ENCODE assay signal across 9 mouse cellular contexts in genomic region chr5:105925568-105926255, GRCm38 (mm10). TPM values are rescaled to one million over a fixed set of nuclear protein-coding genes. Genes with fewer than 3 reads are reported as not detected.
DNase-seq lines count a peak whose midpoint lies in the region; ATAC-seq and TF ChIP-seq lines count a peak whose summit lies in the region.
"Had no signal": no experiment of that assay in that cellular context is flagged by ENCODE, and none has a peak within 500 bp of the region (broad histone marks: within the 10 kb centered on the region; RNA-seq: fewer than 3 reads in every experiment).

No protein-coding gene starts in this region.

- H3K9ac ChIP-seq in heart, embryonic 12.5 days: no peak overlapping the region
- no peak overlapping the region for H3K9ac ChIP-seq in hindbrain, embryonic 15.5 days
- H3K9ac ChIP-seq: heart, embryonic 13.5 days had no signal

- intact Hi-C loops in heart, postnatal 25 days (cut with DNase I): loop anchor here (2.0 to 5.0 kb wide), 2 partner anchors 147 to 877 kb away; no protein-coding TSS in a partner anchor

- peaks cover 32% of the 10 kb centered on the region for H3K36me3 ChIP-seq in heart, embryonic 12.5 days
- no peaks in the 10 kb centered on the region for H3K36me3 ChIP-seq in thymus, adult 2 months (ENCODE audit: control insufficient read depth, insufficient read depth, low read length)
- H3K36me3 ChIP-seq in hindbrain, embryonic 15.5 days: peaks cover 2% of the 10 kb centered on the region; the same call in 1 of the 2 replicates

- 0 out of 2 replicates have a peak, but pooled peaks cover 3% of the 10 kb centered on the region for H3K9me3 ChIP-seq in heart, embryonic 12.5 days (replicated peaks)
- H3K9me3 ChIP-seq in hindbrain, embryonic 15.5 days: no peaks in the 10 kb centered on the region
- H3K9me3 ChIP-seq: heart, embryonic 13.5 days had no signal

- H3K27me3 ChIP-seq in heart, embryonic 12.5 days (replicated peaks): no peaks in the 10 kb centered on the region
- no peaks in the 10 kb centered on the region for H3K27me3 ChIP-seq in thymus, adult 2 months (ENCODE audit: control insufficient read depth, insufficient read depth, low read length)
- H3K27me3 ChIP-seq in hindbrain, embryonic 15.5 days: no peaks in the 10 kb centered on the region
- H3K27me3 ChIP-seq: heart, embryonic 13.5 days had no signal

- TF ChIP-seq POLR2A in thymus, adult 2 months (IDR thresholded peaks at IDR 0.05; ENCODE audit: control insufficient read depth, extremely low read depth, insufficient read depth, low read length, poor library complexity): no peak

- TF ChIP-seq CTCF in thymus, adult 2 months (IDR thresholded peaks at IDR 0.05; ENCODE audit: borderline replicate concordance, control insufficient read depth, extremely low read depth, insufficient read depth, low read length, poor library complexity): no peak

- WGBS in heart, embryonic 12.5 days: 57% methylated on average over 14 of the region's 14 CpGs
- WGBS in thymus, adult 2 months: 76% methylated on average over 14 of the region's 14 CpGs
- 69% methylated on average over 14 of the region's 14 CpGs for WGBS in hindbrain, embryonic 15.5 days

- no peak overlapping the region for H3K4me2 ChIP-seq in heart, embryonic 12.5 days
- H3K4me2 ChIP-seq in hindbrain, embryonic 15.5 days: no peak overlapping the region
- H3K4me2 ChIP-seq: heart, embryonic 13.5 days had no signal

- H3K4me1 ChIP-seq in heart, embryonic 12.5 days (replicated peaks): no peaks in the 10 kb centered on the region
- H3K4me1 ChIP-seq in thymus, adult 2 months (replicated peaks; ENCODE audit: control insufficient read depth, insufficient read depth, low read length): no peaks in the 10 kb centered on the region
- H3K4me1 ChIP-seq in hindbrain, embryonic 15.5 days (replicated peaks): peaks cover 6% of the 10 kb centered on the region
- H3K4me1 ChIP-seq: heart, embryonic 13.5 days had no signal

- H3K4me3 ChIP-seq in heart, embryonic 12.5 days: no peak overlapping the region
- H3K4me3 ChIP-seq in thymus, adult 2 months (ENCODE audit: control insufficient read depth, insufficient read depth, low read length): no peak overlapping the region
- no peak overlapping the region for H3K4me3 ChIP-seq in hindbrain, embryonic 15.5 days
- H3K4me3 ChIP-seq: heart, embryonic 13.5 days had no signal

- DNase-seq in heart, postnatal 25 days (ENCODE audit: low spot score): no peak
- peak; percentile 21 for DNase-seq in thymus, postnatal 0 days (ENCODE audit: low spot score)
- no peak for DNase-seq in thymus, adult 2 months
- DNase-seq in urinary bladder, postnatal 25 days (ENCODE audit: low spot score): no peak
- DNase-seq in heart, adult 9 months (ENCODE audit: low spot score in 2 of 2): no peak
- no peak for DNase-seq in frontal cortex, adult 2 months (ENCODE audit: extremely low spot score in 1 of 2, low spot score in 1 of 2)

- H3K27ac ChIP-seq in heart, embryonic 12.5 days (ENCODE audit: poor library complexity, severe bottlenecking): no peak overlapping the region
- no peak overlapping the region for H3K27ac ChIP-seq in thymus, adult 2 months (ENCODE audit: control insufficient read depth, insufficient read depth, low read length)
- no peak overlapping the region for H3K27ac ChIP-seq in hindbrain, embryonic 15.5 days (replicated peaks)
- H3K27ac ChIP-seq: heart, embryonic 13.5 days had no signal

- ATAC-seq in heart, embryonic 12.5 days (ENCODE audit: insufficient number of reproducible peaks, low FRiP score): peak; percentile 18; the same call in 1 of the 2 replicates
- ATAC-seq in hindbrain, embryonic 15.5 days (ENCODE audit: low FRiP score, low read depth): peak; percentile 68; the same call in 1 of the 2 replicates

RNA-seq across cellular contexts. Expression of gene Zfp326, which starts 49.3 kb away (rescaled TPM):
- 35.6 and 36.7 TPM in 2 replicates for polyA plus RNA-seq in heart, embryonic 12.5 days (2016; fragmentation: Nextera tagmentation; extraction: Ambion mirVana)
- 10 to 100 TPM; 13.6 to 14.4 TPM for total RNA-seq in heart, postnatal 25 days (2021)
- polyA plus RNA-seq in thymus, postnatal 0 days (2015; fragmentation: Nextera tagmentation; extraction: Ambion mirVana): 23.9 and 34.2 TPM in 2 replicates
- polyA plus RNA-seq in thymus, adult 2 months (2012; rRNA removed): 11.3 and 12.4 TPM in 2 replicates
- polyA plus RNA-seq in hindbrain, embryonic 15.5 days (2015; fragmentation: Nextera tagmentation; extraction: Ambion mirVana): 43.0 and 54.0 TPM in 2 replicates
- 43.5 and 49.7 TPM in 2 replicates for polyA plus RNA-seq in frontal cortex, adult 2 months (2012; rRNA removed)
